Mouse (Mus musculus): ENCODE measurements around the gene Isg20. TPM values are rescaled to one million over a fixed set of nuclear protein-coding genes. Genes with fewer than 3 reads are reported as not detected.

Isg20 gene
- polyA plus RNA-seq, 2 experiments, result 1.5 to 2.5 TPM

- ATAC-seq (ENCODE audit: low FRiP score, low read depth) (peak; percentile 50), DNase-seq (ENCODE audit: low spot score) (peak; percentile 40)
- Histone ChIP-seq H3K27me3 (ENCODE audit: control insufficient read depth, insufficient read depth, low read length) (no peaks in the 10 kb centered on the region), H3K4me2 (replicated peaks; ENCODE audit: low read depth, low read length, severe bottlenecking) (no peak overlapping the region), H3K4me3 (replicated peaks; ENCODE audit: low read length) (no peak overlapping the region), H3K36me3 (ENCODE audit: control insufficient read depth, insufficient read depth, low read length) (no peaks in the 10 kb centered on the region), H3K9me3 (ENCODE audit: control insufficient read depth, low read length) (no peaks in the 10 kb centered on the region), H3K27ac (replicated peaks; ENCODE audit: low read depth, low read length) (0 out of 2 replicates have a peak overlapping the region, but pooled peaks have one; percentile 43), H3K9ac (ENCODE audit: low read depth, low read length, severe bottlenecking) (no peak overlapping the region), H3K4me1 (ENCODE audit: control insufficient read depth, insufficient read depth, low read length) (no peaks in the 10 kb centered on the region)
- 54% methylated on average over 19 of the region's 19 CpGs for WGBS
- no peak for TF ChIP-seq POLR2A (IDR thresholded peaks at IDR 0.05; ENCODE audit: borderline replicate concordance, extremely low read depth, insufficient read depth, insufficient read length)
Observed at GRCm38 (mm10) chr7:78938957-78939602, 25.9 kb downstream of the Isg20 start.

DNA sequence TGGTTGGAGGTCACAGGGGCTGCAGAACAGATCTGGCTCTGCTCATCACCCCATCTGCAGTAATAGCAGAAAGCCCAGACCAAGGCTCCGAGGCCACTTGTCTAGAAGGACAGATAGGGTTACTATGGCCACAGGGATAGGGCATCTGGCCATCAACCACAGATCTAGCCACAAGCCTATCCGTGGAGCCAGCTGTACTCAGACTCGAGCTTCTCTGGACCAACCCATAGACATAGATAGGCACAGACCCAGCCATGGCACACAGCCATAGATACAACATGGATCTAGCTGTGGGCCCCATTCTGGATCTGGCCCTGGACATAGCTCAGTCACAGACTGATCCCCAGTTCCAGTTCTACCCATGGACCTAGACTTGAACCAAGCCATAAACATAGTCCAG is 27.7 kb downstream of the Isg20 start:
- DNase-seq (ENCODE audit: low spot score) (no peak), ATAC-seq (ENCODE audit: low FRiP score, low read depth) (no peak)
- TF ChIP-seq POLR2A (IDR thresholded peaks at IDR 0.05; ENCODE audit: borderline replicate concordance, extremely low read depth, insufficient read depth, insufficient read length), result no peak
- no peaks in the 10 kb centered on the region for H3K4me1 ChIP-seq (ENCODE audit: control insufficient read depth, insufficient read depth, low read length)
- no peaks in the 10 kb centered on the region for H3K27me3 ChIP-seq (ENCODE audit: control insufficient read depth, insufficient read depth, low read length)
- WGBS, result 87% methylated on average over 3 of the region's 3 CpGs
- H3K27ac ChIP-seq (replicated peaks; ENCODE audit: low read depth, low read length), result no peak overlapping the region
- H3K4me3 ChIP-seq (replicated peaks; ENCODE audit: low read length), result no peak overlapping the region
- no peaks in the 10 kb centered on the region for H3K9me3 ChIP-seq (ENCODE audit: control insufficient read depth, low read length)
- H3K36me3 ChIP-seq (ENCODE audit: control insufficient read depth, insufficient read depth, low read length), result no peaks in the 10 kb centered on the region
- H3K4me2 ChIP-seq (replicated peaks; ENCODE audit: low read depth, low read length, severe bottlenecking), result no peak overlapping the region
- H3K9ac ChIP-seq (ENCODE audit: low read depth, low read length, severe bottlenecking), result no peak overlapping the region

- Histone ChIP-seq H3K9ac (ENCODE audit: low read depth, low read length, severe bottlenecking) (no peak overlapping the region), H3K4me2 (replicated peaks; ENCODE audit: low read depth, low read length, severe bottlenecking) (no peak overlapping the region), H3K9me3 (ENCODE audit: control insufficient read depth, low read length) (no peaks in the 10 kb centered on the region), H3K27ac (replicated peaks; ENCODE audit: low read depth, low read length) (no peak overlapping the region), H3K36me3 (ENCODE audit: control insufficient read depth, insufficient read depth, low read length) (no peaks in the 10 kb centered on the region), H3K27me3 (ENCODE audit: control insufficient read depth, insufficient read depth, low read length) (no peaks in the 10 kb centered on the region), H3K4me1 (ENCODE audit: control insufficient read depth, insufficient read depth, low read length) (no peaks in the 10 kb centered on the region), H3K4me3 (replicated peaks; ENCODE audit: low read length) (no peak overlapping the region)
- TF ChIP-seq POLR2A (IDR thresholded peaks at IDR 0.05; ENCODE audit: borderline replicate concordance, extremely low read depth, insufficient read depth, insufficient read length), result no peak
- DNase-seq (ENCODE audit: low spot score) (no peak), ATAC-seq (ENCODE audit: low FRiP score, low read depth) (no peak)
- WGBS, result 95% methylated on average over 2 of the region's 2 CpGs
Observed at GRCm38 (mm10) chr7:78942544-78942943, 29.3 kb downstream of the Isg20 start.

DNA sequence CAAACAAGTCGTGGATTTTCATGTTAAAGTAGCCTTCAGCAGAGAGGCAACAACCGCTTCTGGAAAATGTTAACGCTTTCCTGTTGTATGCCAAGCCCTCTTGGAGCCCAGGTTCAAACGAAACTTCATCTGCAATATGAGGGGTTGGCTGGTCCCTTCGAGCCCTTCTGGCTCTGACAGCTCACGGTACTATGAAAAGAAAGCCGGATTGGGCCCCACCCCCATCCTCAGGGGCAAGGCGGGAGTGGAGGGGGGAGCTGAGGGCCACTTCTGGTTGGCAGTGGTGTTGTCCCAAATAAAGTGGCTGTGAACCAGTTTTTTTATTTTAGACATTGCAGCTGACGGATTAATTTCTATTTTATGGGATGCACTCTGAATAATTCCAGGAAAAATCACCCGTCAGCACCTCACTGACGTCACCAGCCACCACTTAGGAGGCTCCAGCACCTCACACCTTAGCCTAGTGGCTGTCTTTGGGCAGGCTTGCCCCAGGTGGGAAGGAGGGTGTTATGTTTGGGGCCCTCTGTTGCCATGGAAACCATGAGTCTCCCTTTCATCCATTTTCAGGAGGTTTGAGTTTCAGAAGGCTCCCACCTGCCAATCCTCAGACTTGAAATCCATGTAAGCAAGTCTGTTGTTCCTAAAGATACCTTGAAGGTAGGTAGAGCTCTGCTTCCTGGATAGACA is 40.8 kb downstream of the Isg20 start:
- Histone ChIP-seq H3K27me3 (ENCODE audit: control insufficient read depth, insufficient read depth, low read length) (no peaks in the 10 kb centered on the region), H3K36me3 (ENCODE audit: control insufficient read depth, insufficient read depth, low read length) (no peaks in the 10 kb centered on the region), H3K9me3 (ENCODE audit: control insufficient read depth, low read length) (no peaks in the 10 kb centered on the region), H3K27ac (replicated peaks; ENCODE audit: low read depth, low read length) (peak overlapping the region; percentile 21), H3K4me3 (replicated peaks; ENCODE audit: low read length) (no peak overlapping the region), H3K4me1 (ENCODE audit: control insufficient read depth, insufficient read depth, low read length) (peaks cover 21% of the 10 kb centered on the region), H3K9ac (ENCODE audit: low read depth, low read length, severe bottlenecking) (no peak overlapping the region), H3K4me2 (replicated peaks; ENCODE audit: low read depth, low read length, severe bottlenecking) (peak overlapping the region; percentile 2; the same call in 1 of the 2 replicates)
- peak; percentile 56 for DNase-seq (ENCODE audit: low spot score)
- ATAC-seq (ENCODE audit: low FRiP score, low read depth), result peak; percentile 80
- 14% methylated on average over 11 of the region's 11 CpGs for WGBS
- TF ChIP-seq POLR2A (IDR thresholded peaks at IDR 0.05; ENCODE audit: borderline replicate concordance, extremely low read depth, insufficient read depth, insufficient read length), result no peak

- Histone ChIP-seq H3K36me3 (ENCODE audit: control insufficient read depth, insufficient read depth, low read length) (no peaks in the 10 kb centered on the region), H3K4me2 (replicated peaks; ENCODE audit: low read depth, low read length, severe bottlenecking) (no peak overlapping the region), H3K9ac (ENCODE audit: low read depth, low read length, severe bottlenecking) (no peak overlapping the region), H3K9me3 (ENCODE audit: control insufficient read depth, low read length) (no peaks in the 10 kb centered on the region), H3K4me3 (replicated peaks; ENCODE audit: low read length) (no peak overlapping the region), H3K27ac (replicated peaks; ENCODE audit: low read depth, low read length) (peak overlapping the region; percentile 21; the same call in 1 of the 2 replicates), H3K4me1 (ENCODE audit: control insufficient read depth, insufficient read depth, low read length) (peaks cover 21% of the 10 kb centered on the region), H3K27me3 (ENCODE audit: control insufficient read depth, insufficient read depth, low read length) (no peaks in the 10 kb centered on the region)
- DNase-seq (ENCODE audit: low spot score) (no peak), ATAC-seq (ENCODE audit: low FRiP score, low read depth) (no peak)
- whole genome bisulfite sequencing, result 72% methylated on average over 6 of the region's 6 CpGs
- no peak for TF ChIP-seq POLR2A (IDR thresholded peaks at IDR 0.05; ENCODE audit: borderline replicate concordance, extremely low read depth, insufficient read depth, insufficient read length)
Observed at GRCm38 (mm10) chr7:78954619-78955018, 41.4 kb downstream of the Isg20 start.

Data from limb, embryonic 14.5 days (tissue).